Mouse (Mus musculus) stomach, postnatal 0 days (tissue): ENCODE measurements around the gene Ctnnbip1. TPM values are rescaled to one million over a fixed set of nuclear protein-coding genes. Genes with fewer than 3 reads are reported as not detected.

Experiments used
- ATAC-seq: fragments of 200-750 bp; cut with Nextera tagmentation; 2 replicates; pipeline ENCODE4 v1.8.0; 2017; ENCODE audit not compliant: low FRiP score, low TSS enrichment
- DNase-seq: peaks from one replicate; pipeline ENCODE4 v3.0.0-alpha.2; 2016; ENCODE audit warnings: low spot score
- H3K27ac ChIP-seq: fragments of 300-500 bp; sonication (generic); replicated peaks from 2 replicates; pipeline ENCODE4 v1.5.1; 2014; ENCODE audit warnings: mild to moderate bottlenecking, control low read depth
- H3K27me3 ChIP-seq: fragments of 300-500 bp; sonication (generic); 2 replicates; pipeline ENCODE4 v1.6.1; 2014; ENCODE audit warnings: low read length; ENCODE audit not compliant: control insufficient read depth, insufficient read depth
- H3K36me3 ChIP-seq: fragments of 300-500 bp; sonication (generic); 2 replicates; pipeline ENCODE4 v1.6.1; 2014; ENCODE audit warnings: low read length, mixed read lengths; ENCODE audit not compliant: control insufficient read depth, insufficient read depth
- H3K4me1 ChIP-seq: fragments of 300-500 bp; sonication (generic); replicated peaks from 2 replicates; pipeline ENCODE4 v1.6.1; 2014; ENCODE audit warnings: antibody characterized with exemption; ENCODE audit not compliant: control insufficient read depth, insufficient read depth
- H3K4me2 ChIP-seq: fragments of 300-500 bp; sonication (generic); replicated peaks from 2 replicates; pipeline ENCODE4 v1.6.1; 2014; ENCODE audit warnings: low read depth, mild to moderate bottlenecking, control low read depth, moderate library complexity
- H3K4me3 ChIP-seq: fragments of 300-500 bp; sonication (generic); 2 replicates; pipeline ENCODE4 v1.5.1; 2014; ENCODE audit warnings: low read depth, low read length, control low read depth
- H3K9ac ChIP-seq: fragments of 300-500 bp; sonication (generic); 2 replicates; pipeline ENCODE4 v1.6.1; 2014; ENCODE audit warnings: mild to moderate bottlenecking, low read length, control low read depth, mixed read lengths
- H3K9me3 ChIP-seq: fragments of 300-500 bp; sonication (generic); 2 replicates; pipeline ENCODE4 v1.6.1; 2016; ENCODE audit warnings: low read length; ENCODE audit not compliant: control insufficient read depth
- CTCF ChIP-seq: IDR thresholded peaks from 2 replicates; pipeline ENCODE4 v1.5.1; 2016; ENCODE audit warnings: antibody characterized with exemption, low read depth, mild to moderate bottlenecking, moderate library complexity
- EP300 ChIP-seq: optimal IDR thresholded peaks from 2 replicates; pipeline ENCODE3; 2016; ENCODE audit warnings: antibody characterized with exemption
- WGBS: fragments of 180-500 bp; shearing (Covaris S2); extraction: QIAGEN DNeasy Blood & Tissue Kit; methylation state at CpG from one replicate; pipeline ENCODE4 v1.1.7; 2014; 5-methylcytosine and 5-hydroxymethylcytosine counted together
- polyA plus RNA-seq: library from polyadenylated mRNA; unstranded; fragments of >200 nt; fragmentation: Nextera tagmentation; extraction: Ambion mirVana; gene quantifications from 2 replicates; pipeline ENCODE4 v1.2.1, GENCODE M21; 2015

The Ctnnbip1 gene
- polyA plus RNA-seq, 1 experiment from 2014 or later: 60.1 TPM

GRCm38 (mm10) chr4:149597641-149598208, 79.7 kb downstream of the Ctnnbip1 start:
- Histone ChIP-seq H3K27ac (no peak overlapping the region), H3K36me3 (no peaks in the 10 kb centered on the region), H3K4me3 (no peak overlapping the region), H3K4me2 (no peak overlapping the region), H3K4me1 (no peaks in the 10 kb centered on the region), H3K9me3 (no peaks in the 10 kb centered on the region), H3K9ac (no peak overlapping the region), H3K27me3 (no peaks in the 10 kb centered on the region)
- WGBS: 68% methylated on average over 12 of the region's 12 CpGs
- ATAC-seq (peak; percentile 16; the same call in 1 of the 2 replicates), DNase-seq (no peak)
- no peak for TF ChIP-seq EP300
- TF ChIP-seq CTCF: no peak

GRCm38 (mm10) chr4:149599549-149599948, 81.5 kb downstream of the Ctnnbip1 start:
- WGBS: 90% methylated on average over 6 of the region's 6 CpGs
- H3K4me3 ChIP-seq: no peak overlapping the region
- H3K27ac ChIP-seq: no peak overlapping the region
- H3K9ac ChIP-seq: no peak overlapping the region
- H3K9me3 ChIP-seq: no peaks in the 10 kb centered on the region
- H3K4me2 ChIP-seq: no peak overlapping the region
- H3K36me3 ChIP-seq: no peaks in the 10 kb centered on the region
- no peaks in the 10 kb centered on the region for H3K27me3 ChIP-seq
- H3K4me1 ChIP-seq: no peaks in the 10 kb centered on the region
- TF ChIP-seq CTCF: no peak
- no peak for TF ChIP-seq EP300
- no peak for DNase-seq
- ATAC-seq: no peak; the same call in 1 of the 2 replicates

GRCm38 (mm10) chr4:149600130-149600529, 82.1 kb downstream of the Ctnnbip1 start:
- WGBS: 87% methylated on average over 4 of the region's 4 CpGs
- Histone ChIP-seq H3K9me3 (no peaks in the 10 kb centered on the region), H3K4me2 (no peak overlapping the region), H3K27me3 (no peaks in the 10 kb centered on the region), H3K9ac (no peak overlapping the region), H3K36me3 (no peaks in the 10 kb centered on the region), H3K4me3 (no peak overlapping the region), H3K4me1 (no peaks in the 10 kb centered on the region), H3K27ac (no peak overlapping the region)
- no peak for ATAC-seq
- no peak for DNase-seq
- TF ChIP-seq EP300 (no peak), CTCF (no peak)

- ATAC-seq (no peak), DNase-seq (no peak)
- Histone ChIP-seq H3K9ac (no peak overlapping the region), H3K4me1 (no peaks in the 10 kb centered on the region), H3K9me3 (no peaks in the 10 kb centered on the region), H3K36me3 (no peaks in the 10 kb centered on the region), H3K27ac (0 out of 2 replicates have a peak overlapping the region, but pooled peaks have one; percentile 8), H3K4me2 (no peak overlapping the region), H3K4me3 (no peak overlapping the region), H3K27me3 (no peaks in the 10 kb centered on the region)
- TF ChIP-seq CTCF: no peak
- no peak for TF ChIP-seq EP300
- WGBS: 31% methylated on average over 4 of the region's 4 CpGs
Observed at GRCm38 (mm10) chr4:149601484-149601883, 83.4 kb downstream of the Ctnnbip1 start.

- no peak overlapping the region for H3K4me2 ChIP-seq
- DNase-seq (no peak), ATAC-seq (no peak)
- no peaks in the 10 kb centered on the region for H3K4me1 ChIP-seq
- no peak overlapping the region for H3K4me3 ChIP-seq
- 46% methylated on average over 7 of the region's 7 CpGs for WGBS
- no peak overlapping the region for H3K9ac ChIP-seq
- no peaks in the 10 kb centered on the region for H3K27me3 ChIP-seq
- no peaks in the 10 kb centered on the region for H3K9me3 ChIP-seq
- H3K27ac ChIP-seq: no peak overlapping the region
- no peaks in the 10 kb centered on the region for H3K36me3 ChIP-seq
- no peak for TF ChIP-seq EP300
- no peak for TF ChIP-seq CTCF
Observed at GRCm38 (mm10) chr4:149602236-149602635, 84.2 kb downstream of the Ctnnbip1 start.

- no peak for ATAC-seq
- Histone ChIP-seq H3K9me3 (no peaks in the 10 kb centered on the region), H3K4me1 (0 out of 2 replicates have a peak, but pooled peaks cover 3% of the 10 kb centered on the region), H3K9ac (no peak overlapping the region), H3K27me3 (no peaks in the 10 kb centered on the region), H3K27ac (no peak overlapping the region), H3K4me2 (no peak overlapping the region), H3K4me3 (no peak overlapping the region), H3K36me3 (no peaks in the 10 kb centered on the region)
- TF ChIP-seq EP300 (no peak), CTCF (peak; percentile 21)
- DNase-seq: no peak
- 60% methylated on average over 1 of the region's 1 CpGs for WGBS
Observed at GRCm38 (mm10) chr4:149603860-149604259, 85.8 kb downstream of the Ctnnbip1 start.
